Mouse (Mus musculus) activated CD4-positive, CD25-positive, alpha-beta regulatory T cell (primary cell): ENCODE results near the gene Tsg101. TPM values are rescaled to one million over a fixed set of nuclear protein-coding genes. Genes with fewer than 3 reads are reported as not detected.

ENCODE experiments used
- polyA plus RNA-seq, 2 experiments: library from polyadenylated mRNA; unstranded; fragments of 100-300 nt; shearing (Covaris generic); gene quantifications; one replicate each; pipeline ENCODE4 v1.2.1; 2017

Tsg101 gene
- 100 to 1,000 TPM; 126 to 130 TPM for polyA plus RNA-seq

DNA sequence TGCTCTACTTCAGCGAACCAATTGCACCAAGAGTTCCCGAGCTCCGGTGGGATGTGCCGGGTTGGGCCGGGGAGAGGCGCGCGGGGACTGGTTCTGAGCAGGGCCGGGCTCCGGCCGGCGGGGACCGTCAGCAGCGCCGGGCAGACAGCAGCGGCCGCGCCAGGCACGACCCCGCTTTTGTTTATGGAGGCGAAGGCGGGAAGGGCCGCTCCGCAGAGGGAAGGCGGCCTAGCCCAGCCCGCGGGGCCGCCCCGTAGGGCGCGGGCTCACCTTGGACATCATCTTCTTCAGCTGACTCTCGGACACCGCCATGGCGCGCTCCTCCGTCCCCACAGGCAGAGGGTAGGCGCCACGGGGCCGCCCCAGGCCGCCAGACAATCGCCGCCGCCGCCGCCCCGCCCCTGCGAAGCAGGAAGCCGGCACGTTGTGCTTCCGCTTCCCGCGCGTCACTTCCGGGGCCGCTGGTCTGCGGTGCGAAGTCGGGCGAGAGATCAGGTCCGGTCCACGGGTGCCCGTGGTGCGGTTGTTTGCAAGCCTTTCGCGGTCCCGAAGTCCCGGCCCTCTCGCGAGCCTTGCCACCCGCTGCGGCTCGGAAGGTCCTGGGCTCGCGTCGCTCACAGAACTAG, at the start of gene Tsg101:
TSS of gene Tsg101 (minus strand) at position 419 of the 626 bp plus-strand sequence.

DNA sequence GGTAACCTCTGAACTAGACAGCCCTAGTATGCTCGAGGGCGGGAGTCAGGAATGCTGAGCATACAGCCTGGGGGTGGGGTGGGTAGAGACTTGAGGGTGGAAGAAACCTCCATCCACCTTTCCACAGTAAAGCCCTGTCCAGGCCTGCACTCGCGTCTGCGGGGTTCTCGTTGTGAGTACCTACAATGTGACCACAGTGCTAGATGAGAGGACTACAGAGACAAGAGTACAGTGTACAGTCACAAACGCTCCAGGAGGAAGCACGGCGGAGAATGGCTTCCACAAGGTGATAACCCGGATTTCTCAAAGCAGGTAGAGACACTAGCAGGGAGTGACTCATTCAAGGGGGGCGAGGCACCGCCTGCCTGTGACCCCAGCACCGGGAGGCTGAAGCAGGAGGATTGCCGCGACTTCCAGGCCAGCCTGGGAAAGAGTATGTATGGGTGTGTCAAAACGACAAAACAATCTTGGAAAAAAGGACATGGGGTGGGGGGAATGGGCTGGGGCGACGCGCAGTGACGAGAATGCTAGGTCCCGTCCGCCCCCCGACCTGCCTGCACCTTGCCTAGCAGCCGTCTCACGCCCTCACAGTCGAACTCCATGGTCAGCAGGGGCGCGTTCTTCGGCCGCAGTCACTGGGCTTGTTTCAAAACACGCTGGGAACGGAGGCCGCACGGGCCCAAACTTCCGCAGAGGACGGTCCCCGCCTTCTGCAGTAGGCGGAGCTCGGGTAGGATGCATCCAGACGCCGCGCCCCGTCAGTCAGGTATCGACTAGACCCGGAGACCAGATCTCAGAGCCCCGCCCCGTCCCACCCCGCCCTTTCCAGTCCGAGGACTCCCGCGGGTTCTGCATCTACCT, 38.3 kb upstream of the Tsg101 start, which contains the start of gene Uevld:
TSS of gene Uevld (minus strand) at position 697 of the 861 bp plus-strand sequence.

DNA sequence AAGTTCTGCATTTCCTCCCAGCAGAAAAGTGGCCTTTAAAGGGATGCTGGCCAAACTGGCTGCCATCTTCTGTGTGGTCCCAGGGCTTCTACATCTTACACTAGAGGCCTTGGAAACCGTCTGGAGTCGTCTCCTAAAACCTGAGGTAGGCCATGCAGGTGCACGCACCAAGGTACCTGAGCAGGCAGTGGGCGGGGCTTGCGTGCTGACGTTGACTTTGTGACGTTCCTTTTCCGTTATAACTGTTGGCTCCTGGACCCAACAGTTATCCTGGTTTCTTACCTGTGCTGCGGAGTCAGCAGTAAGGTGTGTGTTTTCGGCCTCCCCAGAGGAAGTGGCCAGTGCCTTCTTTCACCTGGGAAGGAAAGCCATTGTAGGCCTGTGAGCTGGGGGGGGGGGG, 58.8 kb downstream of the Tsg101 start, which contains the start of gene Ldhc:
TSS of gene Ldhc (plus strand) at position 208 of the 400 bp plus-strand sequence.

DNA sequence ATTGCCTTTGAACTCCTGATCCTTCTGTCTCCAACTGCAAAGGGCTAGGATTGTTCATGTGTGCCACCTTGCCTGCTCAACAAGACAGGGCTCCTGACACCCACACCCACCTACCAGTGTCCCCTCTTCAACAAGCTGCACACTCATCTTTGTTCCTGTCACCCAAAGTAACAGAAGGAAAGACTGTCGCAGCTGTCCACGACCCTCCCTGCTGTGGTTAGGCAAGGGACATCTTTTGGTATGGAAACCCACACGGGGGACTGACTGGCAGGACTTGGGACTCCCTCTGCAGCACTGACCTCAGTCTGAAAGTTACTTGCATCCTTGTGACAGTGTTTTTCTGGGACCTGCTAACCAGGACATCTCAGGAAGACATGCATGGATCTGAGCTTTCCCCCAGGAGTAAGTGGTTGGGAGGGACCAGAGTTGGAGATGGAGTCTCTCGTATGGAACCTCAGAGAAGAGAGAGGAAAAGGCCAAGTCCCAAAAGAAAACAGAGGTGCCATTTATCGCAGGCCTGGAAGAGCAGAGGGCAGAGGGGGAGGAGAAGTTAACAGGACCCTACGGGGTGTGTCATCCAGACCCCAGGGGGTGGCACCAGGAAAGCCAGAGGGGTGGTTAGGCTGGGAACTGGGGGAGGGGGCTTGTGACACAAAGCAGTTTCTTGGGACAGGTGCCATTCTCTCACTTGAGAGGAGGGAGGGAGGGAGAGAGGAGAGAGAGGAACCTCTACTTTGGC, 78.8 kb downstream of the Tsg101 start, which contains the start of gene Ldha:
TSS of gene Ldha (plus strand) at position 689 of the 739 bp plus-strand sequence.

Other genes with a start within 250 kb of the Tsg101 start
- gene Tph1, start 247.4 kb downstream of the Tsg101 start, polyA plus RNA-seq: 1 to 10 TPM in 1 of 2 experiments, under 1 TPM in 1; 0.79 to 1.6 TPM
- 10 to 100 TPM; 18.9 to 19.3 TPM for gene Saal1, start 209.3 kb downstream of the Tsg101 start, polyA plus RNA-seq
- 1 to 10 TPM in 1 of 2 experiments, not detected in 1; 2.3 TPM for gene Saa3, start 204.3 kb downstream of the Tsg101 start, polyA plus RNA-seq
- not detected for gene Saa4, start 187.4 kb downstream of the Tsg101 start, polyA plus RNA-seq
- gene Saa1, start 177.0 kb downstream of the Tsg101 start, polyA plus RNA-seq: under 1 TPM in 1 of 2 experiments, not detected in 1; 0.26 TPM
- gene Saa2, start 168.2 kb downstream of the Tsg101 start, polyA plus RNA-seq: not detected
- gene Hps5, start 123.9 kb downstream of the Tsg101 start, polyA plus RNA-seq: 10 to 100 TPM; 27.5 to 37.5 TPM
- 10 to 100 TPM; 52.4 to 56.3 TPM for gene Gtf2h1, start 123.9 kb downstream of the Tsg101 start, polyA plus RNA-seq
- 1,000 to 10,000 TPM; 1,491 to 1,505 TPM for gene Ldha, start 78.5 kb downstream of the Tsg101 start, polyA plus RNA-seq
- gene Ldhc, start 58.8 kb downstream of the Tsg101 start, polyA plus RNA-seq: under 1 TPM in 1 of 2 experiments, not detected in 1; 0.32 TPM
- 1 to 10 TPM; 6.4 to 7.2 TPM for gene Uevld, start 38.6 kb upstream of the Tsg101 start, polyA plus RNA-seq
- not detected for gene Gm9999, start 63.6 kb upstream of the Tsg101 start, polyA plus RNA-seq
- 10 to 100 TPM; 19.0 to 40.2 TPM for gene Spty2d1, start 88.4 kb upstream of the Tsg101 start, polyA plus RNA-seq
- gene Tmem86a, start 130.6 kb upstream of the Tsg101 start, polyA plus RNA-seq: 1 to 10 TPM; 1.3 to 7.0 TPM
- 1 to 10 TPM in 1 of 2 experiments, under 1 TPM in 1; 0.90 to 9.1 TPM for gene Ptpn5, start 213.7 kb upstream of the Tsg101 start, polyA plus RNA-seq